Mouse (Mus musculus) monocyte, adult 5-6 weeks (primary cell): ENCODE results near the gene Naglu. TPM values are rescaled to one million over a fixed set of nuclear protein-coding genes. Genes with fewer than 3 reads are reported as not detected.
A peak's percentile ranks its signal among the peaks of the same experiment; 100 is the strongest.

Experiments
- ATAC-seq: fragments of 153-309, 156-312 bp; replicated peaks from 2 replicates; pipeline ENCODE4 v1.8.0; 2017; ENCODE audit warnings: mild to moderate bottlenecking; ENCODE audit not compliant: low TSS enrichment, insufficient number of reproducible peaks, severe bottlenecking, poor library complexity, low FRiP score
- total RNA-seq: library from RNA; stranded (forward); fragments of 200-1000, 200-491, 200-594 nt; gene quantifications from 3 replicates; pipeline ENCODE4 v1.2.3, GENCODE M21; 2017

Gene Naglu
- total RNA-seq, 1 experiment from 2014 or later: 5.6 TPM

- no peak for ATAC-seq
Measured at GRCm38 (mm10) chr11:101078121-101078520, 8.3 kb downstream of the Naglu start, which contains the start of gene Hsd17b1. TSS of gene Hsd17b1 (plus strand) at chr11:101078411.

DNA sequence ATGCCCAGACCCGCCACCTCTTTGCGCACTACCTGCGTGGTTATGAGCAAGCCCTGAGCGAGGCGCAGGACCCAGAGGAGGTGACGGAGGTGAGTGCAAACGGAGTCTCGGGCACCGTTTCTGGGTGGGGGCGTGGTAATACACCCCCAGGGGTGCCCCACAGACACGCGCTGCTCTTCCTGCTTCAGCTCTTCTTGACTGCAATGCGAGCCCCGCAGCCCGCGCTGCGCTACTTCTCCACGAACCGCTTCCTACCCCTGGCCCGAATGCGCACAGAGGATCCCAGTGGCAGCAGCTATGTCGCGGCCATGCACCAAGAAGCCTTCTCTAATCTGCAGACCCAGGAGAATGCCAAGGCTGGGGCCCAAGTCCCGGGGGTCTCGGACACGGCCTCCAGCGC is 9.9 kb downstream of the Naglu start:
- no peak for ATAC-seq

DNA sequence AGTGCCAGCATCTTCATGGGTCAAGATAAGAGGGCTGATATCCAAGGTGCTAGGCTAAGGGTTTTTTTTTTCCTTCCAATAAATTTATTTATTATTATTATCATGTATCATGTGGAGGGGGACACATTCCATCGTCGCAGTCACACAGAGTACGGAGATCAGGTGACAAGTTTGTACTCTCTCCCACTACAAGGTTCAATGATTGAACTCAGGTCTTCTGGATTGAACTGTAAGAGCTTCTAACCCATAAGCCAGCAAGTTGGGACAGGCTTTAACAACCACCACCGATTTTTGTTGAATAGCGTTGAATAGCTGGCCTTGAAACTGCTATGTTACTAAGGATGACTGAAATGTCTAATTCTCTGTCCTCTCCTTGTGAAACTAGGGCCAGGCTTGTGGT is 10.6 kb downstream of the Naglu start:
- ATAC-seq: no peak

- no peak for ATAC-seq
Measured at GRCm38 (mm10) chr11:101081659-101082058, 11.8 kb downstream of the Naglu start.

DNA sequence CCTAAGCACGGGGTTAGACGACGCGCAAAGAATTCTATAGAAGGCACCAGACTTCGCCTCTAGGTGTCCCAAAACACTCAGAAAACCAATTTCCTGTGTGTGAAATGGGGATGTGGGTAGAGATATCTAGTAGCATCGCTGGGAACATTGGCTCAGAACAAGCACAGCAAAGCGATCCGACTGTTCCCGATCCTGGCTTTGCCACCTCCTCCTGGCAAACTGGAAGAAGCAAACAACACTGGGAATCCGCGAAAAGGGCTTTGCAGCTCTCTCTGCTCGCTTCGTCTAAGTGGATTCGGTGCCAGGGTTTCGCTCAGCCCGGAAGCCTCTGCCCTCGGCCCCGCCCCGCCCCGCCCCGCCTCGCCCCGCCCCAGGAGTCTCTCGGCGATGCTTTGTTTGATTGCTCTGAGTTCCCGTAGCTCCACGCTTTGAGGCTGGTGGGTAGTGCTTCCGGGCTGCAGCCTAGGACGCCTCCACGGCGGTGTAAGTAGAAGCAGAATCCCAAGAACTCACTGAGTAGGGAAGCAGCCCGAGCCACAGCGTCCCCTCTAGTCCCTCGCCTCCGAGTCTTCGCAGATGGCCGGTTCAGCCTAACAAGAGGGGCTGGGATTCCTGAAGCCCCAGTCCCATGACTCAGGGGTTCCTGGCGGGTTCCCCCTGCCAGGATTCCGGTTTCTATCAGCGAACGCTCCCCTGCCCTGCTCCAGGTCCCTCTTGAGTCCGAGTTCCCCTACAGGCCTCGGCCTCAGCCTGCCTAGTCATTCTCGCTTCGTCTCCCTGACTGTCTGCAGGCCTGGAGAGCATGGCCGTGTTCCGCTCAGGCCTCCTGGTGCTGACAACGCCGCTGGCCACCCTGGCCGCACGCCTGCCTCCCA is 12.6 kb downstream of the Naglu start, which contains the start of gene Coasy:
TSS of gene Coasy (plus strand) at position 358 of the 875 bp plus-strand sequence.
- ATAC-seq: peak; percentile 66

DNA sequence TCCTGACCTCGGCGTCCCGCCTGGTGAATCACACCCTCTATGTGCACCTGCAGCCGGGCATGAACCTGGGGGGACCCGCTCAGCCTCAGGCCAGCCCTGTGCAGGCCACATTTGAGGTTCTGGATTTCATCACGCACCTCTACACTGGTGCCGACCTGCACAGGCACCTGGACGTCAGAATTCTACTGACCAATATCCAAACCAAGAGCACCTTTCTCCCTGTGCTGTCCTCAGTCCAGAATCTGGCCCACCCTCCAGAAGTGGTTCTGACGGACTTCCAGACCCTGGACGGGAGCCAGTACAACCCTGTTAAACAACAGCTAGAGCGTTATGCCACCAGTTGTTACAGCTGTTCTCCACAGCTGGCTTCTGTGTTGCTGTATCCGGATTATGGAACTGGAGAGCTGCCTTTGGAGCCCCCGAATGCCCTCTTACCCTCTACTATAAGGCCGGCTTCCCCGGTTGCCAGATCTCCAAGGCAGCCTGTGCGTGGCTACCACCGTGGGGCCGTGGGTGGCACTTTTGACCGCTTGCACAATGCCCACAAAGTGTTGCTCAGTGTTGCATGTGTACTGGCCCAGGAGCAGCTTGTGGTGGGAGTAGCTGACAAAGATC is 13.4 kb downstream of the Naglu start:
- no peak for ATAC-seq

GRCm38 (mm10) chr11:101084246-101084645 is 14.4 kb downstream of the Naglu start:
- no peak for ATAC-seq

GRCm38 (mm10) chr11:101084811-101085210 is 15.0 kb downstream of the Naglu start:
- ATAC-seq: no peak

- ATAC-seq: no peak
Measured at GRCm38 (mm10) chr11:101085617-101086322, 16.0 kb downstream of the Naglu start.

DNA sequence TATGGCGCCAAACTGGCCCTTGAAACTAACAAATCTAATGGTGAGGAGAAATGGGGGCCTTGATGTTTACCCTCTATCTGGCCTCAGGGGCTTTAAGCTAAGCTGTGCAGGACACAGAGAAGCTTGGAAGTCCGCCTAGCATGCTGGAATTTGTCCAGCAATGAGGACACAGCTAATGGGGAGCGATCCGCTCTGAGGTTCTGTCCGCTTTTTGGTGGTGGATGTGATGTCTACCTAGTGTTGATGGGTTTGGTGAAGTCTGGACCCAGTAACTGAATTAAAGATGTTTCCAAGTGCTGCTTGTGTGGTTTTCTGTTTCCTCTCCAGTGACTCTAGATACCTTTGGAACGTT is 16.5 kb downstream of the Naglu start:
- no peak for ATAC-seq

- peak; percentile 77 for ATAC-seq
Measured at GRCm38 (mm10) chr11:101086756-101087681, 17.2 kb downstream of the Naglu start, which contains the start of gene Mlx. TSS of gene Mlx (plus strand) at chr11:101087277.

- ATAC-seq: no peak
Measured at GRCm38 (mm10) chr11:101087682-101088055, 17.9 kb downstream of the Naglu start.

DNA sequence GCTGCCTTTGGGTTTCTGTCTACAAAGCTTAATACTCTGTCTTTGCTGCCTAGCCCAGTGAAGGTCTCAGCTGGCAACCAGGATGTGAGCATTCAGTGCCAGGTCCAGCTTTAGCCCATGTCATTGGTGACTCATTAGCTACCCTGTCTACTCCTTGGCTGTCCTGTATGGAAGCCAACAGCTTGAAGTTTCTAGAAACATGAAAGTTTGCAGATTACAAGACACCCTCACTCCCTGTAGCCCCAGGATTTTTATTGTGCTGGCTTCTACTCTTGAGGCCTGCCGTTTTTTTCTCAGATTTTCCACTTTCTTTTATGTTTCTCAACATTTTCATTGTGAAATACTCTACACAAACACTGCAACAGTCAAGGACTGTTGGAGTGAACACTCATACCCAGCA is 20.1 kb downstream of the Naglu start:
- ATAC-seq: no peak

DNA sequence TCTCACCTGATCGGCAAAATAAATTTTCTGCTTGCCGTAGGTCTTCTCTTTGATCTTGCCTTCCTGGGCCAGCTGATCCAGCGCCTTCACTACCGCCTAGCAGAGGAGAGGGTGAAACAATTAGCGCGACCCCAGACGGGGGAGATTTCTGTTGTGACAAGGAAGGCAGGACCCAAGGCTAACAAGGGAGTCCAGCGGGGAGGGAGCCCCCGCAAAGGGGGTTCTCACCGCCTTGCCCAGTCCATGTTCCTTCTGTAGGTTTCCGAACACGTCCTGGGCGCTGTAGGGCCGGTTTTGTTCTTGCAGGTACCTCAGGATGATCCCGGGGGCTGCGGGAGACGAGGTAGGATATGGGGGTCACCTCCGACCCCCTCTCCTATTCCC is 25.1 kb downstream of the Naglu start:
- ATAC-seq: no peak

DNA sequence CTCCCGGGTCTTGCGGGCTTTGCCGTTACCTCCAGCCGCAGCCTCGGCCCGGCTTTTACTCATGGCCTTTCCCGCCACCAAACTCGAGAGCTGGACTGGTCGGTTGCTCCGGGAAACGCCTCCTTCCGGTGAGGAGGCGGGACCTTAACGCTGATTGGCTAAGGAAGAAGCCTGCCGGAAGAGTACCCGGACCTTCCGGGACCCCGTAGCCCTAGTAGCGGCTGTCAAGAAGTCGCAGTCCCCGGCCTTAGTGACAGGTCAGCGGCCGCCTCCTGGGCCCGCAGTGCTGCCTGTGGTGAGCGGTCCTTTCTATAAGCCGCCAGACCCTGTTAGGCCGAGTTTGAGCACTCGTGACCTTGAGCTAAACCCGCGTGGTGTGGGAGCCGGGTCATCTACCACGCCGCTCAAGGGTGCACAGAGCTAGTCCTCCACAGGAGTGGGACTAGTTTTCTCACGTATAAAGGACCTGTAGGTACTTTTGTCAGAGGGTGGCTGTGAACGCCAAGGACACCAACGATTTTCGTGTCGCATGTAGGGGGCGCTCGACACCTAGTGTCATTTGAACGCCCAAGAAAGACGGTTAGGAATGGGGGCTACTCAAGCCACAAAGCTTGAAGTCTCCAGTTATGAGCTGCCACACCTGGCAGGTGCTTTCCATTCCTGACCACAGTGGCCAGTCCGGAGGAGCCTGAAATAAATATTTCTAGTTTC is 25.7 kb downstream of the Naglu start, which contains the start of gene Psmc3ip:
TSS of gene Psmc3ip (minus strand) at position 123 of the 711 bp plus-strand sequence.
- peak; percentile 97 for ATAC-seq

- no peak for ATAC-seq
Measured at GRCm38 (mm10) chr11:101098231-101098630, 28.4 kb downstream of the Naglu start.

DNA sequence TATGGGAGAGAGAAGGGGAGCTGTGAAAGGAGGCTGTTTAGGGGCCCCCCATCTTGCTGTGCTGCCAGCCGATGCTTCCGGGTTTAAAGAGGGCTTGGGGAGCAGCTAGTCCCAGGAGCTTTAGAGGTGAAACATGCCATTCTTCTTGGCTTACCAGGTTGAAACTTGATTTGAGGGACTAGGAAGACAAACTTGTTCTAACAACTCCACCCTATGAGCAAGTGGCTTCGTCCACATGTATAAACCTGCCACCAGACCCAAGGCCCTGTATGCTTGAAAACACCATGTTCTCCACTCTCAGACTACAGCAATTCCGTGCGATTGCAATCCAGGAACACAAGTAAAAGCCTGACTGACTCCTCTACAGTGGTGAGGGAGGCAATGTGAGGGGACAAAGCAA is 33.2 kb downstream of the Naglu start:
- ATAC-seq: no peak

DNA sequence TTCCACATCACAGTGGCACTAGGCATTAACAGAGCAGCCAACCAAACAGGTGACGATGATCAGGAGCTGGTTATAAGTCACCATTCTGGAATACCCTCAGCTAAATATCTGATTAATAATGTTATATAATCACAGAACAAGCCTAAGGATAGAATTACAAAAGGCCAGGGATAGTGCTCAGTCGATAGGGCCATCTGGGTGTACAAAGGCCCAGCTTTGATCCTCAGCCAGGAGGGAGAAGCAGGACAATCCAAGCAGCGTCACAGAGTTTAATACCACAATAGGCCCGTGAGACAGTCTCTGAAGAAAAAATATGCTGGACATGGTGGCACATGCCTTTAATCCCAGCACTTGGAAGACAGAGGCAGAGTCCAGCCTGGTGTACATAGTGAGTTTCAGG is 39.5 kb downstream of the Naglu start:
- no peak for ATAC-seq
